Mouse (Mus musculus) forebrain, embryonic 12.5 days (tissue): ENCODE results near the gene Boc. TPM values are rescaled to one million over a fixed set of nuclear protein-coding genes. Genes with fewer than 3 reads are reported as not detected.
A peak's percentile ranks its signal among the peaks of the same experiment; 100 is the strongest.

Experiments used
- ATAC-seq: fragments of 200-750 bp; cut with Nextera tagmentation; 2 replicates; pipeline ENCODE4 v1.8.0; 2017; ENCODE audit warnings: moderate TSS enrichment; ENCODE audit not compliant: low FRiP score
- H3K27ac ChIP-seq: fragments of 300-500 bp; sonication (generic); 2 replicates; pipeline ENCODE4 v1.5.1; 2016; ENCODE audit warnings: mild to moderate bottlenecking
- H3K27me3 ChIP-seq: fragments of 300-500 bp; sonication (generic); 2 replicates; pipeline ENCODE4 v1.6.1; 2016; ENCODE audit warnings: mild to moderate bottlenecking
- H3K36me3 ChIP-seq: fragments of 300-500 bp; sonication (generic); replicated peaks from 2 replicates; pipeline ENCODE4 v1.6.1; 2016; ENCODE audit warnings: mild to moderate bottlenecking
- H3K4me1 ChIP-seq: fragments of 300-500 bp; sonication (generic); 2 replicates; pipeline ENCODE4 v1.6.1; 2016
- H3K4me2 ChIP-seq: fragments of 300-500 bp; sonication (generic); 2 replicates; pipeline ENCODE4 v1.6.1; 2016; ENCODE audit warnings: mild to moderate bottlenecking, moderate library complexity
- H3K4me3 ChIP-seq: fragments of 300-500 bp; sonication (generic); replicated peaks from 2 replicates; pipeline ENCODE4 v1.5.1; 2016; ENCODE audit warnings: mild to moderate bottlenecking
- H3K9ac ChIP-seq: fragments of 300-500 bp; sonication (generic); 2 replicates; pipeline ENCODE4 v1.6.1; 2016; ENCODE audit warnings: mild to moderate bottlenecking
- H3K9me3 ChIP-seq: fragments of 300-500 bp; sonication (generic); 2 replicates; pipeline ENCODE4 v1.6.1; 2016
- WGBS: fragments of 180-500 bp; shearing (Covaris S2); methylation state at CpG from one replicate; pipeline ENCODE4 v1.1.7; 2016; 5-methylcytosine and 5-hydroxymethylcytosine counted together
- polyA plus RNA-seq: library from polyadenylated mRNA; unstranded; fragments of >200 nt; fragmentation: Nextera tagmentation; extraction: Ambion mirVana; gene quantifications from 2 replicates; pipeline ENCODE4 v1.2.1, GENCODE M21; 2016

The Boc gene
- 28.3 and 31.0 TPM in 2 replicates for polyA plus RNA-seq

- ATAC-seq, result peak; percentile 83
- H3K9me3 ChIP-seq, result no peaks in the 10 kb centered on the region
- H3K36me3 ChIP-seq, result no peaks in the 10 kb centered on the region
- H3K4me3 ChIP-seq, result peak within 1 kb of the TSS; percentile 82
- peak within 1 kb of the TSS; percentile 94 for H3K27ac ChIP-seq
- WGBS, result under 1% methylated on average over 42 of the region's 46 CpGs
- H3K27me3 ChIP-seq, result no peaks in the 10 kb centered on the region
- H3K4me1 ChIP-seq, result peaks cover 39% of the 10 kb centered on the region
- H3K4me2 ChIP-seq, result peak within 1 kb of the TSS; percentile 73
- H3K9ac ChIP-seq, result peak within 1 kb of the TSS; percentile 96
These were observed at the start of gene Boc for GRCm38 (mm10) chr16:44558471-44559329. TSS of gene Boc (minus strand) at chr16:44558897.

GRCm38 (mm10) chr16:44606643-44607042 is 47.9 kb upstream of the Boc start:
- no peak overlapping the region for H3K4me3 ChIP-seq
- no peak overlapping the region for H3K4me2 ChIP-seq
- H3K27ac ChIP-seq, result no peak overlapping the region
- no peak for ATAC-seq
- H3K9me3 ChIP-seq, result no peaks in the 10 kb centered on the region
- 64% methylated on average over 1 of the region's 1 CpGs for WGBS
- peaks cover 18% of the 10 kb centered on the region; the same call in 1 of the 2 replicates for H3K27me3 ChIP-seq
- H3K4me1 ChIP-seq, result peaks cover 13% of the 10 kb centered on the region
- no peaks in the 10 kb centered on the region for H3K36me3 ChIP-seq
- no peak overlapping the region for H3K9ac ChIP-seq

- ATAC-seq, result no peak
- H3K4me2 ChIP-seq, result no peak overlapping the region
- H3K36me3 ChIP-seq, result no peaks in the 10 kb centered on the region
These were observed 45.4 kb upstream of the Boc start for GRCm38 (mm10) chr16:44604021-44604616.

GRCm38 (mm10) chr16:44601999-44602794 is 43.5 kb upstream of the Boc start:
- WGBS, result 20% methylated on average over 8 of the region's 8 CpGs
- Histone ChIP-seq H3K9ac (no peak overlapping the region), H3K36me3 (no peaks in the 10 kb centered on the region), H3K4me3 (no peak overlapping the region), H3K4me2 (no peak overlapping the region), H3K4me1 (peaks cover 20% of the 10 kb centered on the region), H3K9me3 (no peaks in the 10 kb centered on the region), H3K27ac (no peak overlapping the region), H3K27me3 (peaks cover 25% of the 10 kb centered on the region; the same call in 1 of the 2 replicates)
- ATAC-seq, result no peak

More at GRCm38 (mm10) chr16:44604021-44604616, 45.4 kb upstream of the Boc start:
- Histone ChIP-seq H3K9me3 (no peaks in the 10 kb centered on the region), H3K4me3 (no peak overlapping the region), H3K9ac (no peak overlapping the region), H3K27me3 (peaks cover 18% of the 10 kb centered on the region; the same call in 1 of the 2 replicates), H3K4me1 (peaks cover 20% of the 10 kb centered on the region), H3K27ac (no peak overlapping the region)
- WGBS, result 76% methylated on average over 9 of the region's 9 CpGs

- Histone ChIP-seq H3K27ac (peak overlapping the region; percentile 16; the same call in 1 of the 2 replicates), H3K4me3 (no peak overlapping the region), H3K9ac (no peak overlapping the region), H3K27me3 (peaks cover 25% of the 10 kb centered on the region; the same call in 1 of the 2 replicates), H3K4me1 (peaks cover 20% of the 10 kb centered on the region), H3K36me3 (no peaks in the 10 kb centered on the region), H3K9me3 (no peaks in the 10 kb centered on the region), H3K4me2 (no peak overlapping the region)
- ATAC-seq, result peak; percentile 61; the same call in 1 of the 2 replicates
- WGBS, result 3% methylated on average over 2 of the region's 2 CpGs
These were observed 42.5 kb upstream of the Boc start for GRCm38 (mm10) chr16:44601182-44601581.

DNA sequence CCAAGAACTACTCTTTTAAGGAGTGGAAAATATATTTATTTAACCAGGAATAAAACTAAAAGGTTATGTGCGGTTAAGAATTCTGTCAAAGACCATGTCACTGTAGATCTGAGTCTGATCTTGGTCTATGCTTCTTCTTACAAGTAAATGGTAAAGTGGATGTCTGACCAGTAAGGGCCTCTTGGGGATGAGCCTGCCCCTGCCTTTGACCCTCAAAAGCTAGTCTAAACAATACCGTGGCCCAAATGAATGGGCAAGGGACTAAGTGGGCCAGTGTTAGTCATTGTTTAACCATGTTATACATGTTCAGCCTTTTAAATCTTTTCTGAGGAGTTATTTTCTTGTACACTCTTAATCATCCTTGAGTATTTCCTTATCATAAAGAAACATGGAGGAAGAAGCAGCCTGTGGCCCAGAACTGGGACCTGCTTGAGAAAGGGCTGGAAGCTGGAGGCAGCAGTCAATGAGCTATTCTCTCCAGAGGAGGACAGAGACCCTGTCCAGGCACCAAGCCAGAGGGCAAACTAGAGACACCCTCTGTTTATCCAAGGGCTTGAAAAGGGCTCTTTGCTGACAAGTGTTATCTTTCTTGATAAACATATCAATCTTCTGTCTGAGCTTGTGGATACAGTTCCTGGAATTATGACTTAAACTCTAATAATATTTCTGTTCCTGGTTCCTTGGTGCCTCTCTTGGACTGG is 38.6 kb upstream of the Boc start:
- 93% methylated on average over 2 of the region's 2 CpGs for WGBS
- Histone ChIP-seq H3K36me3 (no peaks in the 10 kb centered on the region), H3K27ac (no peak overlapping the region), H3K4me2 (no peak overlapping the region), H3K9ac (no peak overlapping the region), H3K4me1 (peaks cover 14% of the 10 kb centered on the region), H3K9me3 (no peaks in the 10 kb centered on the region), H3K4me3 (no peak overlapping the region), H3K27me3 (peaks cover 9% of the 10 kb centered on the region; the same call in 1 of the 2 replicates)
- no peak for ATAC-seq

DNA sequence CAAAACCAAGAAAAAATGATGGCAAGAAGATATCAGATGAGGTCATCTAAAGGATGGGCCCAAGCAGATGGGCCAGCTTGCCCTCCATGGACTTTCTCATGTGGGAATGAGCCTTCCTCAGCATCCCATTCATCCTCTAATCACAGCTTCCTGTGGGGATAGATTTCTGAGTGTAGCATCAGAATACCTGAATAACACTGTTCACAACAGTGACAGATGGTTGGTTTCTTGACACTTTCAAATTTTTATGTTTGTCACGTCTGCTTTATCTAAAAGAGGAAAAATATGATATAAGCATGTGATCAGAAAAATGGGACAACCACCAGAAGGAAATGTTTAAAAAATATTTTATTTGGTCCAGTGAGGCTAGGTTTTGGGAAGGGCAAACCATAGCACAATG is 30.8 kb upstream of the Boc start:
- no peak for ATAC-seq
- Histone ChIP-seq H3K4me1 (no peaks in the 10 kb centered on the region), H3K4me3 (no peak overlapping the region), H3K9me3 (peaks cover 6% of the 10 kb centered on the region; the same call in 1 of the 2 replicates), H3K36me3 (no peaks in the 10 kb centered on the region), H3K27ac (no peak overlapping the region), H3K4me2 (no peak overlapping the region), H3K27me3 (0 out of 2 replicates have a peak, but pooled peaks cover 6% of the 10 kb centered on the region), H3K9ac (no peak overlapping the region)
- WGBS, result 71% methylated on average over 1 of the region's 1 CpGs

DNA sequence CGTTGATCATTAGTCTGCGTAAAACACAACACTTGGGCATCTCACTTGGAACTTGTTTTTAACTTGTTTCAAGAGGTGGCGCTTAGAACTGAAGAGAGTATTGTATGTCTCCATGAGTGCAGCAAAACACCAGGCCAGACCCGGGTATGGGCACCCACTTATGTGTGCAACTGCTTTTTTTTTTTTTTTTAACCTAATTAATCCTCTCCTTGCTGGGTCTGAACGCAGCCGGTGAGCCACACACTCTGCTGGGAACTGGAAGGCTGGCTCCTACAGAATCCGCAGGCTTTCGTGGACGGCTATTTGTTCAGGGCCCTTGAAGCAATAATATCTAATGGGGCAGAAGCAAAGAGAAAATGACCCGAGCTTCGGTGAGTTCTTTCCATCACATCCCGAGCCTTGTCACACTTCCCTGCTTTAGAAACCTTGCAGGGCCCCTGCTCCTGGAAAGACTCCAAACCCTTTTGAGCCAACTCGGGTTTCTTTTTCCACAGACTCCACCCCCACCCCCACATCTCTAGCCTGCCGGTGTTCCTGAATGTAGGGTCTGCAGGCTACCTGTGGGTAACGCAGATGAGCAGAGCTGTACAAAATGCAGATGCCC is 20.8 kb upstream of the Boc start:
- 8% methylated on average over 15 of the region's 15 CpGs for WGBS
- peak; percentile 94 for ATAC-seq
- peak overlapping the region; percentile 33 for H3K4me2 ChIP-seq
- no peaks in the 10 kb centered on the region for H3K9me3 ChIP-seq
- peak overlapping the region; percentile 84 for H3K27ac ChIP-seq
- H3K4me3 ChIP-seq, result no peak overlapping the region
- H3K4me1 ChIP-seq, result peaks cover 24% of the 10 kb centered on the region
- no peaks in the 10 kb centered on the region for H3K36me3 ChIP-seq
- H3K27me3 ChIP-seq, result peaks cover 36% of the 10 kb centered on the region
- H3K9ac ChIP-seq, result peak overlapping the region; percentile 7; the same call in 1 of the 2 replicates

DNA sequence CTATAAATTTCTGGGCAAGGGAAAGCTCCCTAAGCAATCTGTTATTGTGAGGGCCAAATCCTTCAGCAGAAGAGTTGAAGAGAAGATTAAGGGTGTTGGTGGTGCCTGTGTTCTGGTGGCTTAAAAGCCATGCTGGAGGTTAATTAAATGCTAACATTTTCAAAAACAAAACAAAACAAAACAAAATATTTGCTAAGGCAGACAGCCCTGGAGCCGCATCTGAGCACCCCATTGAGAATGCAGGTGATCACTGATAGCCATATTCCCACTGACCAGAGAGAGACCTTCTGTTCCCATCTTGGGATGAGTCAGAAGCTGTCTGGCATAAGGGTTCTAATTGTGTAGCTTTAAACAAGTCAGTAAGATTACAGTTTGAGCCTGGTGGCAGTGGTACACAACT is 19.9 kb upstream of the Boc start:
- Histone ChIP-seq H3K4me1 (peaks cover 24% of the 10 kb centered on the region), H3K9me3 (no peaks in the 10 kb centered on the region), H3K27ac (peak overlapping the region; percentile 84), H3K9ac (no peak overlapping the region), H3K36me3 (no peaks in the 10 kb centered on the region), H3K4me3 (no peak overlapping the region), H3K27me3 (peaks cover 26% of the 10 kb centered on the region), H3K4me2 (no peak overlapping the region)
- ATAC-seq, result no peak
- WGBS, result 68% methylated on average over 1 of the region's 1 CpGs

GRCm38 (mm10) chr16:44568056-44568455 is 9.4 kb upstream of the Boc start:
- no peak overlapping the region for H3K4me3 ChIP-seq
- no peak overlapping the region for H3K4me2 ChIP-seq
- no peak overlapping the region for H3K9ac ChIP-seq
- peaks cover 23% of the 10 kb centered on the region for H3K4me1 ChIP-seq
- no peak for ATAC-seq
- peaks cover 10% of the 10 kb centered on the region; the same call in 1 of the 2 replicates for H3K27me3 ChIP-seq
- H3K27ac ChIP-seq, result no peak overlapping the region
- no peaks in the 10 kb centered on the region for H3K36me3 ChIP-seq
- H3K9me3 ChIP-seq, result no peaks in the 10 kb centered on the region
